Mouse (Mus musculus): ENCODE data around the gene Cyba. TPM values are rescaled to one million over a fixed set of nuclear protein-coding genes. Genes with fewer than 3 reads are reported as not detected.

Cyba gene
- polyA plus RNA-seq, 1 experiment from 2014 or later: 219 TPM

DNA sequence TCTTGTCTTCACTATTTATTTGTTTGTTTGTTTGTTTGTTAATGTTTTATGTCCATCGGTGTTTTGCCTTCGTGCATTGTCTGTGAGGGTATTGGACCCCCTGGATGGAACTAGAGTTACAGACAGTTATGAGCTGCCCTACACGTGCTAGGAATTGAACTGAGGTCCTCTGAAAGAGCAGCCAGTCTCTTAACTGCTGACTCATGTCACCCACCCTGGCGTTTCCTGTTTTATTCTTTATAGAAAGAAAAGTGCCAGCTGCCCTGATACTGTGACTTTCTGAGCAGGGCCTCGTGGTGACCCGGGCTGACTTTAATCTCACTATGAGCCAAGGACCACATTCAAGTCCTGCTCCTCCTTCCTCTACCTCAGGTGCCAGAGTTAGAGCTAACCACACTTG is 17.2 kb downstream of the Cyba start:
- Histone ChIP-seq H3K9me3 (ENCODE audit: control insufficient read depth, low read length) (no peaks in the 10 kb centered on the region), H3K27me3 (ENCODE audit: control insufficient read depth, insufficient read depth, low read depth, low read length) (no peaks in the 10 kb centered on the region), H3K4me3 (ENCODE audit: low read length) (no peak overlapping the region), H3K36me3 (ENCODE audit: control insufficient read depth, insufficient read depth, low read length) (peaks cover 49% of the 10 kb centered on the region), H3K27ac (ENCODE audit: low read length) (no peak overlapping the region), H3K9ac (ENCODE audit: low read length) (no peak overlapping the region), H3K4me1 (replicated peaks; ENCODE audit: control insufficient read depth, insufficient read depth, low read length) (peaks cover 4% of the 10 kb centered on the region), H3K4me2 (ENCODE audit: low read depth, low read length) (no peak overlapping the region)
- ATAC-seq (ENCODE audit: low read depth): no peak
- WGBS: 85% methylated on average over 6 of the region's 6 CpGs

DNA sequence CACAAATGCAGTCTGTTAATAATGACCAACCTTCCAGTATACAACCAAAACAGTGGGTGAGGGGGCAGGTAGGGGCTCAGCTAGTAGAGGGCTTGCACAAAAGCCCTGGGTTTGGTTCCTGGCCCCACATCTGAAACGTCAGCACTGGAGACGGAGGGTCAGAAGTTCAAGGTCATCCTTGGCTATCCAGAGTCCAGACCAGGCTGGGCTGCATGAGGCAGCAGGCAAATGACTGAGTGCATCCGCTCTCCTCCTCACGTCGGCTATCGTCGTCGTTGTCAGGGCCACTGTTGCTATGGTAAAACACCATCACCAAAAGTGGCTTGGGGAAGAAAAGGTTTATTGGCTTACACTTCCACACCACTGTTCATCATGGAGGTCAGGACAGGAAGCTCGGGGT is 18.4 kb downstream of the Cyba start:
- no peak for ATAC-seq (ENCODE audit: low read depth)
- Histone ChIP-seq H3K9ac (ENCODE audit: low read length) (no peak overlapping the region), H3K4me3 (ENCODE audit: low read length) (no peak overlapping the region), H3K9me3 (ENCODE audit: control insufficient read depth, low read length) (no peaks in the 10 kb centered on the region), H3K4me2 (ENCODE audit: low read depth, low read length) (no peak overlapping the region), H3K36me3 (ENCODE audit: control insufficient read depth, insufficient read depth, low read length) (peaks cover 61% of the 10 kb centered on the region), H3K27ac (ENCODE audit: low read length) (no peak overlapping the region), H3K27me3 (ENCODE audit: control insufficient read depth, insufficient read depth, low read depth, low read length) (no peaks in the 10 kb centered on the region), H3K4me1 (replicated peaks; ENCODE audit: control insufficient read depth, insufficient read depth, low read length) (no peaks in the 10 kb centered on the region)
- WGBS: 79% methylated on average over 9 of the region's 9 CpGs

DNA sequence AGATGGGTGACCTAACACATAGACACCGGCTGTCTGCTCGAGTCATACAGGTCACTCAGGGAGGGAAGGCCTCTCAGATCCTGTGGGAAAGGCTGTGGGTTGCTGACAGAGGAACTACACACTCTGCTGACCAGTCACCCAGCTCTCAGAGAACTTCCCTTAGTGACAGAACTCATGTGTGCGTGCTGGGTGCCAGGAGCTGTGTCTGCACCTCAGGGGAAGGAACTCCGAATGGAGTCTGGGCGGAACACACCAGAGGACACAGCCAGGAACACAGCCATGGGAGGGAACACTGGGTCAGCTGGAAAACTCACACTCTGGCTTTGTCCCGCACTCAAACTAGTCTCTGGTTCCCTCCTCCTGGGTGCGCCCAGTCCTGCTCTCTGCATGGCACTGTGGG is 25.1 kb downstream of the Cyba start:
- no peaks in the 10 kb centered on the region for H3K4me1 ChIP-seq (replicated peaks; ENCODE audit: control insufficient read depth, insufficient read depth, low read length)
- H3K36me3 ChIP-seq (ENCODE audit: control insufficient read depth, insufficient read depth, low read length): peaks cover 74% of the 10 kb centered on the region
- 87% methylated on average over 7 of the region's 7 CpGs for WGBS
- no peaks in the 10 kb centered on the region for H3K27me3 ChIP-seq (ENCODE audit: control insufficient read depth, insufficient read depth, low read depth, low read length)
- ATAC-seq (ENCODE audit: low read depth): no peak
- no peak overlapping the region for H3K4me3 ChIP-seq (ENCODE audit: low read length)
- no peak overlapping the region for H3K9ac ChIP-seq (ENCODE audit: low read length)
- H3K4me2 ChIP-seq (ENCODE audit: low read depth, low read length): no peak overlapping the region
- no peak overlapping the region for H3K27ac ChIP-seq (ENCODE audit: low read length)
- H3K9me3 ChIP-seq (ENCODE audit: control insufficient read depth, low read length): no peaks in the 10 kb centered on the region

DNA sequence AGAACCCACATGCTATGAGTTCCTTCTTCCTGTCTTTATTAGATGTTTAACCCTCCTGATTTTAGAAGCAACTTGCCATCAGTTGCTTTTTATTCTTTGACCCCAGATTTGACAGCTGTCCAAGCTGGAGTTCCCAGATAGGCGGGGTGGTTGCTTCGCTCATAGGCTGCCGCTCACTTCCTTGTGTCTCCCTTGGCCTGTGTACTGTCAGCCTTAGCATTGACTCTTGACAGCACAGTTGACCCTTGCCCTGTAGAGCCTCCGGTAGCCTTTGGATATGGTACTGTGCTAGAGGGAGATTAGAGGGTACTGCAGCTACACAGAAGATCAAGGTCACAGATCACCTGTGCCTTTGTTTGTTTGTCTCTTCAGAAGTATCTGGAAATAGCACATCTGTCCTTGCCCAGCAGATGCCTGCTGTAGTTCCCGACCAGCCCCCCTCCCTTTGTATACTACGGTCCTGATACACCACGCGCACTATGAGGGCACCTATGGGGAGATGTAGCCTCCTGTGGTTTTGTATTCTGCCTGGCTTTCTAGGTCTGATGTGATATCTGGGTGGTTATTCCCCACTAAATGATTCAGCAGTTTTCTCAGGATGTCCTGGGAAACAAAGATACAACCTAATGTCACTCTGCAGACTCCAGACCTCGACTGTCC is 27.5 kb downstream of the Cyba start:
- Histone ChIP-seq H3K9me3 (ENCODE audit: control insufficient read depth, low read length) (no peaks in the 10 kb centered on the region), H3K4me2 (ENCODE audit: low read depth, low read length) (no peak overlapping the region), H3K36me3 (ENCODE audit: control insufficient read depth, insufficient read depth, low read length) (peaks cover 71% of the 10 kb centered on the region), H3K4me1 (replicated peaks; ENCODE audit: control insufficient read depth, insufficient read depth, low read length) (no peaks in the 10 kb centered on the region), H3K9ac (ENCODE audit: low read length) (no peak overlapping the region), H3K27ac (ENCODE audit: low read length) (no peak overlapping the region), H3K27me3 (ENCODE audit: control insufficient read depth, insufficient read depth, low read depth, low read length) (no peaks in the 10 kb centered on the region), H3K4me3 (ENCODE audit: low read length) (no peak overlapping the region)
- ATAC-seq (ENCODE audit: low read depth): no peak
- WGBS: 81% methylated on average over 9 of the region's 9 CpGs

DNA sequence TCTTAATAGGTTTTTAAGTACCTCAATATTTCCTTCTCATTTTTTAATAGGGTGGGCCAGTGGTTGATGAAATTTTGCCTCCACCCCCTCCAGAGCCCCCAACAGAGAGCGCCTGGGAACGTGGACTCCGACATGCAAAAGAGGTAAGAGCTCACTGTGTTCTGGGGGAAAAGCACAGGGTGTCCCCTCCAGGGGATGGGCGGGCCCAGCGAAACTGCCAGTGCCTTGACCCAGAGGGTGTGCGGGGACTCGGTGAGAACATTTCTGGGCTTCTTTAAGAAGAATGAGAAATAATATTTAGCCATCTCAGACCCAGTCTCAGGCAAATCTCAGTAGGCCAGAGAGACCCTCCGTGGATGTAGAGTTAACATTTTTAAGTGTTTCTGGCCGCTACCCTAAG is 34.5 kb downstream of the Cyba start:
- Histone ChIP-seq H3K4me2 (ENCODE audit: low read depth, low read length) (no peak overlapping the region), H3K9me3 (ENCODE audit: control insufficient read depth, low read length) (no peaks in the 10 kb centered on the region), H3K27me3 (ENCODE audit: control insufficient read depth, insufficient read depth, low read depth, low read length) (no peaks in the 10 kb centered on the region), H3K9ac (ENCODE audit: low read length) (no peak overlapping the region), H3K4me1 (replicated peaks; ENCODE audit: control insufficient read depth, insufficient read depth, low read length) (no peaks in the 10 kb centered on the region), H3K4me3 (ENCODE audit: low read length) (no peak overlapping the region), H3K27ac (ENCODE audit: low read length) (no peak overlapping the region), H3K36me3 (ENCODE audit: control insufficient read depth, insufficient read depth, low read length) (peaks cover 36% of the 10 kb centered on the region)
- no peak for ATAC-seq (ENCODE audit: low read depth)
- 95% methylated on average over 9 of the region's 9 CpGs for WGBS

DNA sequence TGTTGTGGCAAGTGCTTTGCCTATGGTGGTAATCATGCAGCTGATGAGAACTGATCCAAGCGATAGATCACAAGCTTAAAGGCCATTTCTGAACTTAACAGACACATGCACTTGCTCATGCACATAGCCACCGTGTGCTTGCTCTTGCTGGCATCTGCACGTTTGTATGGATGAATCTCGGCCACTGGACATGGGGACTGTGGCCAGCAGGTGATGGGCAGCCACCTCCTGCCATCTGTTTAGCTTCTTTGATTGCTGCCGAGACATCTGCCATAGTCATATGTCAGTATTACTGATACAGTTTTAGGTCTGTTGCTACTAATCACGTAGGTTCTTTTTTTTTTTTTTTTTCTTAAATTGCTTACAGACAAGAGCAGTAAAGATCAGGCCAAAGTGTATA is 37.4 kb downstream of the Cyba start:
- Histone ChIP-seq H3K27me3 (ENCODE audit: control insufficient read depth, insufficient read depth, low read depth, low read length) (no peaks in the 10 kb centered on the region), H3K4me1 (replicated peaks; ENCODE audit: control insufficient read depth, insufficient read depth, low read length) (no peaks in the 10 kb centered on the region), H3K36me3 (ENCODE audit: control insufficient read depth, insufficient read depth, low read length) (peaks cover 27% of the 10 kb centered on the region), H3K9me3 (ENCODE audit: control insufficient read depth, low read length) (no peaks in the 10 kb centered on the region), H3K4me3 (ENCODE audit: low read length) (no peak overlapping the region), H3K27ac (ENCODE audit: low read length) (no peak overlapping the region), H3K9ac (ENCODE audit: low read length) (no peak overlapping the region), H3K4me2 (ENCODE audit: low read depth, low read length) (no peak overlapping the region)
- no peak for ATAC-seq (ENCODE audit: low read depth)
- 85% methylated on average over 6 of the region's 6 CpGs for WGBS

DNA sequence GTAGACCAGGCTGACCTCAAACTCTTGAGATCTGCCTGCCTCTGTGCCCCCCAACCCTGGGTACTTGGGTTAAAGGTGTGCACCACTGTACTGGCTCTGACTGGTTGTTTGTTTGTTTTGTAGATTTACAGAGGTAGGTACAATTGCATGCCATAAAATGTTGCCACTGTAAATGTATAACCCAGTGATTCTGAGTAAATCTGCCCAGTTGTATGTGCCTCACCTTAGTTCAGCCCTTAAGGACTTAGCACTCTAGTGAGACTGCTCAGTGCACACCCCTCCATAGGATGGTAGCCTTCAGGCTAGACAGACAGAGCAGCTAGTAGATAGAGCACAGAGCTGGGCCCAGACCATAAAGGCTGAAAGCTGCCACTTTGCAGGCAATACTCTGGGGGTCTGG is 39.0 kb downstream of the Cyba start:
- no peak overlapping the region for H3K4me2 ChIP-seq (ENCODE audit: low read depth, low read length)
- ATAC-seq (ENCODE audit: low read depth): no peak
- H3K27me3 ChIP-seq (ENCODE audit: control insufficient read depth, insufficient read depth, low read depth, low read length): no peaks in the 10 kb centered on the region
- no peak overlapping the region for H3K4me3 ChIP-seq (ENCODE audit: low read length)
- H3K27ac ChIP-seq (ENCODE audit: low read length): no peak overlapping the region
- no peaks in the 10 kb centered on the region for H3K4me1 ChIP-seq (replicated peaks; ENCODE audit: control insufficient read depth, insufficient read depth, low read length)
- H3K9me3 ChIP-seq (ENCODE audit: control insufficient read depth, low read length): no peaks in the 10 kb centered on the region
- peaks cover 26% of the 10 kb centered on the region for H3K36me3 ChIP-seq (ENCODE audit: control insufficient read depth, insufficient read depth, low read length)
- no peak overlapping the region for H3K9ac ChIP-seq (ENCODE audit: low read length)

DNA sequence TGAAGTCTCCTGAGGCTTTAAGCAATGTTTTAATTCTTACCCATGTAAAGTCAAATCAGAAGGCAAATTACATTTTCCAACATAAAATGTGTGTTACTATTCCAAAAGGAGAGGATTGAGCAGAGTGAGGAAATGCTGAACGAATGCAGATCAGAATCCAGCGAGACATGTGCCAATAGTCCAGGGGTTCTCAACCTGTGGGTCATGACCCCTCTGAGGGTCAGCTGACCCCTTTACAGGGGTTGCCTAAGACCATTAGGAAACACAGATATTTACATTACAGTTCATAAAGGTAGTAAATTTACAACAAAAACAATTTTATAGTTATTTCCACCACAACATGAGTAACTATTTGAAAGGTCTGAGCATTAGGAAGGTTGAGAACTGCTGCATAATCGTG is 42.0 kb downstream of the Cyba start:
- no peak overlapping the region for H3K27ac ChIP-seq (ENCODE audit: low read length)
- H3K4me1 ChIP-seq (replicated peaks; ENCODE audit: control insufficient read depth, insufficient read depth, low read length): no peaks in the 10 kb centered on the region
- H3K4me2 ChIP-seq (ENCODE audit: low read depth, low read length): no peak overlapping the region
- WGBS: 87% methylated on average over 3 of the region's 3 CpGs
- H3K9me3 ChIP-seq (ENCODE audit: control insufficient read depth, low read length): no peaks in the 10 kb centered on the region
- H3K9ac ChIP-seq (ENCODE audit: low read length): no peak overlapping the region
- no peaks in the 10 kb centered on the region for H3K27me3 ChIP-seq (ENCODE audit: control insufficient read depth, insufficient read depth, low read depth, low read length)
- H3K4me3 ChIP-seq (ENCODE audit: low read length): no peak overlapping the region
- ATAC-seq (ENCODE audit: low read depth): no peak
- peaks cover 38% of the 10 kb centered on the region for H3K36me3 ChIP-seq (ENCODE audit: control insufficient read depth, insufficient read depth, low read length)

DNA sequence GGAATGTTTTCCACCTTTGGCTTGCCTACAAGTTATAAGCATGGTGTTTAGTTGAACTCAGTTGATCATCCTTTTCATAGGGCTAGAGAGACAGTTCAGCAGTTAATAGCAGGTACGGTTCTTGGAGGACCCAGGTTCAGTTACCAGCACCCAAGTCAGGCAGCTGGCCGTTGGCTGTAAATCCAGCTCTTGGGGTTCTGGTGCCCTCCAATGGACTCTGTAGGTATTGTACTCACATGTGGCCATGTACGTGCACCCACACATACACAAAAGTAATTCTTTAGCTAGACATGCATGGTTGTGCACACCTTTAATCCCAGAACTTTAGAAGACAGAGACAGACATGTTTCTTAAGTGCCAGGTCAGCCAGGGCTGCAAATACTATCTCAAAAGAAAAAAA is 43.4 kb downstream of the Cyba start:
- no peak overlapping the region for H3K9ac ChIP-seq (ENCODE audit: low read length)
- no peak overlapping the region for H3K4me3 ChIP-seq (ENCODE audit: low read length)
- no peak overlapping the region for H3K27ac ChIP-seq (ENCODE audit: low read length)
- peaks cover 46% of the 10 kb centered on the region for H3K36me3 ChIP-seq (ENCODE audit: control insufficient read depth, insufficient read depth, low read length)
- no peak for ATAC-seq (ENCODE audit: low read depth)
- WGBS: 79% methylated on average over 3 of the region's 3 CpGs
- H3K27me3 ChIP-seq (ENCODE audit: control insufficient read depth, insufficient read depth, low read depth, low read length): no peaks in the 10 kb centered on the region
- no peak overlapping the region for H3K4me2 ChIP-seq (ENCODE audit: low read depth, low read length)
- no peaks in the 10 kb centered on the region for H3K4me1 ChIP-seq (replicated peaks; ENCODE audit: control insufficient read depth, insufficient read depth, low read length)
- H3K9me3 ChIP-seq (ENCODE audit: control insufficient read depth, low read length): no peaks in the 10 kb centered on the region

DNA sequence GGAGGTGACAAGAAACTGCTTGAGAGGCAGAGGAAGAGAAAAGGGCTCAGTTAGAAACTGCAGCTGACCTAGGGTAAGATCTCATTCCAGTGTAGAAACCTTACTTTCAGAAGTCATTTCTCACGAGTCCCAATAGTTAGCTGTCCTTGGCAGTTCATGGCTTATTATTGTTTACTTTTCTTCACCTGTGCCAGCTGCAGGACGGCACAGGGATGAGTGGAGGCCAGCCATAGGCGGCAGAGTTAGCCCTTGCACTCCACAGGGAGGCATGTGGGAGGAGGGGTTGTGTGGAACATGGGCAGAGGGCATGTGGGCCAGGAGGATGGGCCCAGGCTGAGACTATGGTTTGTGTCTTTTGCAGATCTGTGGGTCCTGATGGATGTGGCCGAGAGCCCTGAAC is 49.7 kb downstream of the Cyba start:
- Histone ChIP-seq H3K36me3 (ENCODE audit: control insufficient read depth, insufficient read depth, low read length) (peaks cover 29% of the 10 kb centered on the region), H3K4me3 (ENCODE audit: low read length) (no peak overlapping the region), H3K4me2 (ENCODE audit: low read depth, low read length) (no peak overlapping the region), H3K27me3 (ENCODE audit: control insufficient read depth, insufficient read depth, low read depth, low read length) (no peaks in the 10 kb centered on the region), H3K9ac (ENCODE audit: low read length) (no peak overlapping the region), H3K4me1 (replicated peaks; ENCODE audit: control insufficient read depth, insufficient read depth, low read length) (peaks cover 4% of the 10 kb centered on the region), H3K9me3 (ENCODE audit: control insufficient read depth, low read length) (no peaks in the 10 kb centered on the region), H3K27ac (ENCODE audit: low read length) (no peak overlapping the region)
- 68% methylated on average over 4 of the region's 4 CpGs for WGBS
- no peak for ATAC-seq (ENCODE audit: low read depth)

Measured in lung, embryonic 16.5 days (tissue).